Mouse (Mus musculus) monocyte, adult 5-6 weeks (primary cell): ENCODE data around the gene Dtl. TPM values are rescaled to one million over a fixed set of nuclear protein-coding genes. Genes with fewer than 3 reads are reported as not detected.

Experiments used
- ATAC-seq: fragments of 153-309, 156-312 bp; replicated peaks from 2 replicates; pipeline ENCODE4 v1.8.0; 2017; ENCODE audit warnings: mild to moderate bottlenecking; ENCODE audit not compliant: low TSS enrichment, insufficient number of reproducible peaks, severe bottlenecking, poor library complexity, low FRiP score
- total RNA-seq: library from RNA; stranded (forward); fragments of 200-1000, 200-491, 200-594 nt; gene quantifications from 3 replicates; pipeline ENCODE4 v1.2.3, GENCODE M21; 2017

The Dtl gene
- total RNA-seq, result 2.1 to 5.4 TPM (median 4.3 TPM) in 3 replicates

- peak; percentile 92 for ATAC-seq
These were observed at the start of gene Dtl, which contains the start of gene Ints7 for GRCm38 (mm10) chr1:191575458-191576247. TSS of gene Dtl (minus strand) at chr1:191575544. TSS of gene Ints7 (plus strand) at chr1:191575636.

- no peak for ATAC-seq
These were observed 49.7 kb upstream of the Dtl start for GRCm38 (mm10) chr1:191625026-191625425.

GRCm38 (mm10) chr1:191624492-191624891, 49.1 kb upstream of the Dtl start:
- ATAC-seq, result no peak

- no peak for ATAC-seq
These were observed 47.5 kb upstream of the Dtl start for GRCm38 (mm10) chr1:191622801-191623200.

- ATAC-seq, result no peak
These were observed 45.8 kb upstream of the Dtl start for GRCm38 (mm10) chr1:191621096-191621495.

- no peak for ATAC-seq
These were observed 42.9 kb upstream of the Dtl start for GRCm38 (mm10) chr1:191618067-191618766.

GRCm38 (mm10) chr1:191617589-191617988, 42.2 kb upstream of the Dtl start:
- ATAC-seq, result no peak

- ATAC-seq, result no peak
These were observed 40.9 kb upstream of the Dtl start for GRCm38 (mm10) chr1:191616245-191616644.

- no peak for ATAC-seq
These were observed 37.5 kb upstream of the Dtl start for GRCm38 (mm10) chr1:191612877-191613276.

- ATAC-seq, result no peak
These were observed 36.3 kb upstream of the Dtl start for GRCm38 (mm10) chr1:191611686-191612085.

GRCm38 (mm10) chr1:191610357-191610756, 35.0 kb upstream of the Dtl start:
- no peak for ATAC-seq

GRCm38 (mm10) chr1:191609578-191609977, 34.2 kb upstream of the Dtl start:
- ATAC-seq, result no peak

- ATAC-seq, result no peak
These were observed 33.7 kb upstream of the Dtl start for GRCm38 (mm10) chr1:191609051-191609450.

- ATAC-seq, result no peak
These were observed 29.3 kb upstream of the Dtl start for GRCm38 (mm10) chr1:191604690-191605089.

- ATAC-seq, result peak; percentile 87
These were observed 23.9 kb upstream of the Dtl start for GRCm38 (mm10) chr1:191599210-191599609.

GRCm38 (mm10) chr1:191596076-191596475, 20.7 kb upstream of the Dtl start:
- no peak for ATAC-seq

- ATAC-seq, result no peak
These were observed 16.8 kb upstream of the Dtl start for GRCm38 (mm10) chr1:191592016-191592720.

- ATAC-seq, result no peak
These were observed 13.4 kb upstream of the Dtl start for GRCm38 (mm10) chr1:191588749-191589148.

- ATAC-seq, result no peak
These were observed 11.7 kb upstream of the Dtl start for GRCm38 (mm10) chr1:191587062-191587461.
